Mouse (Mus musculus): ENCODE measurements around the gene Cnih1. TPM values are rescaled to one million over a fixed set of nuclear protein-coding genes. Genes with fewer than 3 reads are reported as not detected.

The Cnih1 gene
- polyA plus RNA-seq, 1 experiment from 2014 or later = 174 TPM

DNA sequence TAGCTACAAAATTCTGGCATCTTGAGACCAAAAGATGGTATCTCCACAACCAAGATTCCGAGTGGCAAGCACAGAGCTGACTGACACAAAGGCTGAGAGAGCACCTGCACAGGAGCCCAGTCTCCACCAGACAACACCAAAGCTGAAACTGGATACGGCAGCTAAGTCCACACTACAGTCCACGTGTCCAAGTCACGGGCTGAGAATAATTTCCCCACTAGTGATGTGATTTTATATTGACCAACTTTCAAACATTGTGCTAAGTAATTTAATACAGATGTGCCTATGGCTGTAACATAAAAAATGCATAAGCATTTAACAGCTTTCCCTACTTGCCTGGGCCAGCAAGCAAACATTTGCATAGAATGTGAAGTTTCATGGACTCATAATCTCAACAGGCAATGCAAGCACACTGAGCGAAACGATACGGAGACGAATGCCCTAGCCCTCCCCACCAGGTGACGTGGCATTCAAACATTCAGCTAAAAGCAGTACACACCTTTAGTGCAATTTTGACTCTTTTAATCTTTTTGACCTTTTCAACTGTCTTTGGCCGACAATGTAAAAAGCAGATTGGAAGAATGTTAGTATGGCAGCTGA is 4.8 kb downstream of the Cnih1 start:
- Histone ChIP-seq H3K9ac (no peak overlapping the region), H3K36me3 (peaks cover 42% of the 10 kb centered on the region), H3K4me2 (replicated peaks) (no peak overlapping the region), H3K27ac (no peak overlapping the region), H3K27me3 (no peaks in the 10 kb centered on the region), H3K4me3 (no peak overlapping the region), H3K4me1 (peaks cover 13% of the 10 kb centered on the region), H3K9me3 (replicated peaks) (peaks cover 6% of the 10 kb centered on the region; the same call in 1 of the 2 replicates)
- 94% methylated on average over 10 of the region's 10 CpGs for WGBS
- no peak for ATAC-seq (ENCODE audit: low FRiP score)

DNA sequence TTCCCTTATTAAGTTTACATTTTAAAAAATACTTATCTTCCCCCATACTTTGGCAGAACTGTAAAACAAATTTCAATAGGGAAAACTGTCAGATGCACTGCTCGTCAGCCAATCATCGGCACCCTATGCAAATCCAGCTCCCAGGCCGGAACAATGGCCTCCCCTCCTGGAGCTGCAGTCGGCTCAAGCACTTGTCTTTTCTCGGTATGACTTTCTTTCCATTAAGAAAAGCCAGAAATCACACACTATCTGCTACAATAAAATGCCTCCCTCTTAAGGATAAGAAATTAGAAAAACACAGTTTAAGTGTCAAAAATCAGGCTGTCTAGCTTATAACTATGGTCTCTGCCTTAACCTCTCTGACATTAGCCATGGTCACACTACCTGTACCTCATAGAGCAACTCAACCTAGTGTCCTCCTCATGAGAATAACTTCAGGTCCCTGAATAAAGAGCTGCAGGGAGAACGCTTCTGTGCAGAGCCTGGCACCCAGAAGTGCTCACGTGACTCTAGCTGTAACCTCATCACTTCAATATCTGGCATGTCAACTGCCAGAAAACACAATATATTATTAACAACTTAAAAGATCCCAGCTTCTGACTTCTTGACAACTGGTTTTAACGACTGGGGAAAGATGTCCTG is 5.9 kb downstream of the Cnih1 start:
- Histone ChIP-seq H3K9me3 (replicated peaks) (peaks cover 6% of the 10 kb centered on the region; the same call in 1 of the 2 replicates), H3K4me1 (peaks cover 12% of the 10 kb centered on the region), H3K27me3 (no peaks in the 10 kb centered on the region), H3K4me2 (replicated peaks) (no peak overlapping the region), H3K4me3 (no peak overlapping the region), H3K36me3 (peaks cover 52% of the 10 kb centered on the region), H3K27ac (no peak overlapping the region), H3K9ac (no peak overlapping the region)
- WGBS = 86% methylated on average over 8 of the region's 8 CpGs
- ATAC-seq (ENCODE audit: low FRiP score) = no peak

DNA sequence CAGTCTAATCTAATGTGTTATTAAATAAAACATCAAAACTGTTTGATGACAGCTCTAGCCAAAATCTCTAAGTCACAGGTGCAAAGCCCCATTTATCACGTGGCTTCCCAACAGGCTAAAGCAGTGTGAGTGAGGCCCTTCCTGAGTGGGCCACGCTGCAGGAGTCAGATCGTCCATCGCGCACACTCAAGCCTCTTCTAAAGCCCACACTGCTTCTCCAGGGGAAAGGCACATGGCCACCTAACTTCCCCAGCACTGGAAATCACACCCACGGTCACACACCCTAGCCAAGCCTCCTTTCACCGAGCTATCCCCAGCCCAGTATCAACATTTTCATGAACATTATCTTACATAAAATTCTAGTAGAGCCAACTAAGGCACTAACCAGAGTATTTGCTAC is 7.1 kb downstream of the Cnih1 start:
- H3K27ac ChIP-seq = no peak overlapping the region
- WGBS = 96% methylated on average over 7 of the region's 7 CpGs
- no peak for ATAC-seq (ENCODE audit: low FRiP score)

DNA sequence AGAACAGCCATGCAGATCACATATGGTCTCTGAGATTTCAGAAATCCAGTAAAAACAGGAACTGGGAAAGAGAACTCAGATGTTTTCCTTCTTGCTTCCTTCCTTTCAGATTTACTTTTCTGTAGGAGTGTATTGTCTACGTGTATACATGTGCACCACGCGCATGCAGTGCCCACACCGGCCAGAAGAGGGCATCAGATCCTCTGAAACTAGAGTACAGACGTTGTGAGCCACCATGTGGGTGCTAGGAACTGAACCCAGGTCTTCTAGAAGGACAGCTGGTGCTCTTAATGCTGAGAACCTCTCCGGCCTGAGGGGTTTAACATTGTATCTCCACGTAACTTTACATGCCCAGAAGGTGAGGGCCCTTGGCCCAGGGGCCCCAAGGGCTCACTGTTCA is 9.0 kb downstream of the Cnih1 start:
- Histone ChIP-seq H3K27ac (no peak overlapping the region), H3K4me2 (replicated peaks) (no peak overlapping the region), H3K27me3 (no peaks in the 10 kb centered on the region), H3K36me3 (peaks cover 76% of the 10 kb centered on the region), H3K4me1 (no peaks in the 10 kb centered on the region), H3K9me3 (replicated peaks) (peaks cover 6% of the 10 kb centered on the region; the same call in 1 of the 2 replicates), H3K9ac (no peak overlapping the region), H3K4me3 (no peak overlapping the region)
- no peak for ATAC-seq (ENCODE audit: low FRiP score)
- WGBS = 97% methylated on average over 7 of the region's 7 CpGs

More for the DNA sequence above, 7.1 kb downstream of the Cnih1 start:
- Histone ChIP-seq H3K27me3 (no peaks in the 10 kb centered on the region), H3K4me1 (peaks cover 4% of the 10 kb centered on the region; the same call in 1 of the 2 replicates), H3K4me2 (replicated peaks) (no peak overlapping the region), H3K9ac (no peak overlapping the region), H3K36me3 (peaks cover 63% of the 10 kb centered on the region), H3K4me3 (no peak overlapping the region), H3K9me3 (replicated peaks) (peaks cover 6% of the 10 kb centered on the region; the same call in 1 of the 2 replicates)

DNA sequence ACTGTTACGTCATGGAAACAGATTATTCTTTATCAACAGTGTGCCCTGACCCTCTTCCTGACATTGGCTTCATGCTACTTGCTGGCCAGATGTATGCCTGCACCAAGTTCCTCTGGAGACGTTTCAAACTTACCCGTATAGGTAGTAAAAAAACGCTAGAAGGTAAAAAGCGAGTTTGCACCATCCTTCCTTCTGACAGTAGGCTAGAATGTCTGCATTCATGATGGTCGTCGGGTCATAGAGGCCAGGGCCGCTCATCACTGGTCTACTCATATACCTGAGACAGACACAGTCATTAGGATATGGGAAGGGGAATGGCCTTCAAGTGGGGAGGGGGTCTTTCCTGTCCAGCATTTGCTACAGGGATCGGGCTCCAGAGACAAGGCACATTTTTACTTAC is 9.5 kb downstream of the Cnih1 start:
- ATAC-seq (ENCODE audit: low FRiP score) = no peak
- no peak overlapping the region for H3K4me3 ChIP-seq
- H3K36me3 ChIP-seq = peaks cover 76% of the 10 kb centered on the region
- no peak overlapping the region for H3K4me2 ChIP-seq (replicated peaks)
- H3K4me1 ChIP-seq = no peaks in the 10 kb centered on the region
- H3K9ac ChIP-seq = no peak overlapping the region
- no peaks in the 10 kb centered on the region for H3K27me3 ChIP-seq
- no peak overlapping the region for H3K27ac ChIP-seq
- 97% methylated on average over 9 of the region's 9 CpGs for WGBS
- H3K9me3 ChIP-seq (replicated peaks) = peaks cover 6% of the 10 kb centered on the region; the same call in 1 of the 2 replicates

DNA sequence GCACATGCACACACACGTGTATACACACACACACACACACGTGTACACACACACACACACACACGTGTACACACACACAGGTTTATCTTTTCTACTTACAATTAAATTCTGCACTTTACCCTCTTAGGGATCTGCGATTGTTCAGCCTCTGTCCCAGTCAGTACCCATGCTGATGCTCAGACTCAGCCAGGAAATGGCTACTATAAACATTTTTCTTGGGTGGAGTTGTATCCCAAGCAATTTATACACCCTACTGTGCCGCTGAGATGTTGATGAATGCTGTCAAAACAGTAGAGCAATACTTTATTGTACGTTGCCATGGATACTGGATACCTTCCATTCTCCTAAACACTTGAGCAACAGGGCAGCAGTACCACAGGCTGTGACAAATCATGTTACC is 18.2 kb downstream of the Cnih1 start:
- Histone ChIP-seq H3K9ac (no peak overlapping the region), H3K36me3 (peaks cover 55% of the 10 kb centered on the region), H3K9me3 (replicated peaks) (no peaks in the 10 kb centered on the region), H3K4me1 (no peaks in the 10 kb centered on the region), H3K27me3 (no peaks in the 10 kb centered on the region), H3K4me3 (no peak overlapping the region), H3K27ac (no peak overlapping the region), H3K4me2 (replicated peaks) (no peak overlapping the region)
- no peak for ATAC-seq (ENCODE audit: low FRiP score)
- WGBS = 88% methylated on average over 6 of the region's 6 CpGs

DNA sequence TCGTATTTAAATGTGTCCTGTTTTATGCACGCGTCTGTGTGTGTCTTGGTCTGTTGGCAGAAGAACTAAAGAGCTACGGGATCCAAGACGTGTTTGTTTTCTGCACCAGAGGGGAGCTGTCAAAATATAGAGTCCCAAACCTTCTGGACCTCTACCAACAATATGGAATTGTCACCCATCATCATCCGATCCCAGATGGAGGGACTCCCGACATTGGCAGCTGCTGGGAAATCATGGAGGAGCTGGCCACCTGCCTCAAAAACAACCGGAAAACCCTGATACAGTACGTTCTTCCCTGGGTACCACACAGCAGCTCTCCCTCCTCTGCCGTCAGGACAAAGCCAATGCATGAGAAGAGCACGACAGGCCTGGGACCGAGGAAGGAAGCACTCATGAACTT is 21.1 kb downstream of the Cnih1 start:
- ATAC-seq (ENCODE audit: low FRiP score) = no peak
- Histone ChIP-seq H3K27ac (no peak overlapping the region), H3K36me3 (peaks cover 43% of the 10 kb centered on the region), H3K4me1 (no peaks in the 10 kb centered on the region), H3K9ac (no peak overlapping the region), H3K4me3 (no peak overlapping the region), H3K9me3 (replicated peaks) (no peaks in the 10 kb centered on the region), H3K4me2 (replicated peaks) (no peak overlapping the region), H3K27me3 (no peaks in the 10 kb centered on the region)
- WGBS = 80% methylated on average over 12 of the region's 12 CpGs

DNA sequence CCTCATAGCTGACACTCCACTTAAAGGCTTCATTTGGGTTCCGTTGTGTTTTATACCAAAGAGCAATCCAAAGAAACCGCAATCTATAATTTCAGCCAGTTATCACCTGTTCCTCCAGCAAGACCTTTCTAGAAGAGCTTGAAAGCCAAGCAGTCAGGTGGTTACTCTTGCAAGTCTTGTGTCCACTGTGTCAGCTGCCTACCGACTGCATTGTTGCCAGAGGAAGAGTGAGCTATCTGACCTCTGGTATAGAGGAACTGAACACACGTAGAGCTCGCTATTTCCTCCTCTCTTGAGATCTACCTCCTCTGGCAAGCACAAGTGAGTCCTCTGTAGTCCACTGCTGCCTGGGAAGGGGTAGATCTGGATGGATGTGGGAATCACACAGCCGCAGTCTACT is 27.0 kb downstream of the Cnih1 start:
- peak overlapping the region; percentile 72 for H3K4me2 ChIP-seq (replicated peaks)
- peaks cover 7% of the 10 kb centered on the region for H3K4me1 ChIP-seq
- H3K9me3 ChIP-seq (replicated peaks) = no peaks in the 10 kb centered on the region
- ATAC-seq (ENCODE audit: low FRiP score) = no peak
- no peaks in the 10 kb centered on the region for H3K27me3 ChIP-seq
- H3K27ac ChIP-seq = no peak overlapping the region
- WGBS = 47% methylated on average over 6 of the region's 6 CpGs
- no peaks in the 10 kb centered on the region for H3K36me3 ChIP-seq
- H3K9ac ChIP-seq = peak overlapping the region; percentile 66; the same call in 1 of the 2 replicates
- peak overlapping the region; percentile 65 for H3K4me3 ChIP-seq

DNA sequence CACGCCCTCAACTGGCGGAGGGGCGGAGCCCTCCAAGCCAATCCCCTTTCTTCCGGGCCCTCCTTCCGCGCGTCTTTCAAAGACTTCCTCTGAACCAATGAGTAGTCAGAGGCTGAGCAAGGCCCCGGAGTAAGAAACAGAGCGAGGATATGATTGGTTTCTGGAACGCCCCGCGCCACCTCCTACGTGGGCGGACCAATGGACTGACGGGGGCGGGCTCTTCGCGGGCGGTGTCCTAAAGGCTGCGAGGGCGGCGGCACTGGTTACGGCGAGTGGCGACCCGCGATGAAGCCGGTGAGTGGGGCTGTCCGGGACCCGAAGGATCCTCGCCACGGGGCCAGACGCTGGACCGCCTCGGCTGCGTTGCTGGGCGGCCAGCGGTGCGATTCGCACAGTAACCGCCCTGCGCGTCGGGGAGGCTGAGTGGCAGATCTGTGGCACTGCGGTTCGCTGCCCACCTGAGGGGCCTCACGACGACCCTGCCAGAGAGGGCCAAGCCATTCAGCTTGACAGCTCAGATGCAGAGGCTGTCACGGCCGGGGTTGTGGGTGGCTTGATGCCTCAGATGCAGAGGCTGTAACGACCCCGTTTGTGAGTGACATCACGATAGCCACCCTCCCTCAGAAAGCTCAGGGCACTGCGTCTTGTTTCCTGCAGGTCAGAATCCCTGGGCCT is 27.7 kb downstream of the Cnih1 start, which contains the start of gene Cdkn3:
Gene Cdkn3 (plus strand): TSS at position 187 of the 675 bp plus-strand sequence.
- H3K4me3 ChIP-seq = peak within 1 kb of the TSS; percentile 65
- H3K27ac ChIP-seq = no peak within 1 kb of the TSS
- H3K4me1 ChIP-seq = peaks cover 7% of the 10 kb centered on the region
- under 1% methylated on average over 54 of the region's 54 CpGs for WGBS
- peak within 1 kb of the TSS; percentile 66 for H3K9ac ChIP-seq
- H3K36me3 ChIP-seq = no peaks in the 10 kb centered on the region
- H3K27me3 ChIP-seq = no peaks in the 10 kb centered on the region
- peak; percentile 100 for ATAC-seq (ENCODE audit: low FRiP score)
- H3K9me3 ChIP-seq (replicated peaks) = 0 out of 2 replicates have a peak, but pooled peaks cover 4% of the 10 kb centered on the region
- peak within 1 kb of the TSS; percentile 72 for H3K4me2 ChIP-seq (replicated peaks)

DNA sequence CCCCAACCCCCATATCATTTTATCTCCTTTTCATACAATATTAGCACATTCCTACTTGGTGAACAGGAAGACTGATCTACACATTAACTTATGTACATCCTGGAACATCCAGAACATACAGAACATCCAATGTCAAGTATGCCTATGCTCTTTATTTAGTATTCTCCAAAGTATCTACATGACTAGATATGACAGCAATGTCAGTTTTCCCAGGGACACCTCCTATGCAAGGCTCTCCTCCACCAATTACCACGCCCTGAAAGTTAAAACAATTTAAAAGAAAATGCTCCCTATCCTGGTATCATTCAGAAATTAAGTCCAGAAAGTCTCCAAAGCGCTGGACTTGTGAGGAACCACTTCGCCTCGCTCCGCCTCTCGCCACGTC is 28.2 kb downstream of the Cnih1 start:
- H3K4me2 ChIP-seq (replicated peaks) = peak overlapping the region; percentile 72
- H3K27ac ChIP-seq = no peak overlapping the region
- H3K4me3 ChIP-seq = peak overlapping the region; percentile 65
- H3K9me3 ChIP-seq (replicated peaks) = 0 out of 2 replicates have a peak, but pooled peaks cover 4% of the 10 kb centered on the region
- no peaks in the 10 kb centered on the region for H3K27me3 ChIP-seq
- 1% methylated on average over 7 of the region's 7 CpGs for WGBS
- peaks cover 7% of the 10 kb centered on the region for H3K4me1 ChIP-seq
- H3K9ac ChIP-seq = no peak overlapping the region
- H3K36me3 ChIP-seq = no peaks in the 10 kb centered on the region
- peak; percentile 42; the same call in 1 of the 2 replicates for ATAC-seq (ENCODE audit: low FRiP score)

DNA sequence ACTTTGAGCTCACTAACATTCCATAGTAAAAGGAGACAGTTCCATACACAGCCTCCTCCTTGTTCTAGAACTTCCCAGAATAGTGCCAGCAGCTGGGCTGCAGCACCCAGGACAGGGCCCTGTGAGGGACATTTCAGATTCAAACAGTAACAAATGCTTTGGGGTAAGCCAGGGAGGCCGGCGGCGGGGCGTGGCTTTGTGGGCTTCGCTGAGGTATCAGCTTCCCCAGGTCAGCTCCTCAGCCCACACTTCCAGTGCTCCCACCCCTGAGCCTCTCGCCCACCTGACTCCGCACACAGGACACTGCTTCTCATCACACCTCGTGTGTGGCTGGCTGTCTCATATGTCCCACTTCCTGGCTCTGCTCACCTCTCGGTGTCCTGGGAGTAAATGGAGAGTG is 30.5 kb downstream of the Cnih1 start:
- 69% methylated on average over 9 of the region's 9 CpGs for WGBS
- H3K4me3 ChIP-seq = no peak overlapping the region
- H3K9ac ChIP-seq = no peak overlapping the region
- no peak for ATAC-seq (ENCODE audit: low FRiP score)
- H3K36me3 ChIP-seq = no peaks in the 10 kb centered on the region
- no peaks in the 10 kb centered on the region for H3K27me3 ChIP-seq
- no peak overlapping the region for H3K27ac ChIP-seq
- H3K9me3 ChIP-seq (replicated peaks) = 0 out of 2 replicates have a peak, but pooled peaks cover 4% of the 10 kb centered on the region
- no peak overlapping the region for H3K4me2 ChIP-seq (replicated peaks)
- peaks cover 7% of the 10 kb centered on the region for H3K4me1 ChIP-seq

DNA sequence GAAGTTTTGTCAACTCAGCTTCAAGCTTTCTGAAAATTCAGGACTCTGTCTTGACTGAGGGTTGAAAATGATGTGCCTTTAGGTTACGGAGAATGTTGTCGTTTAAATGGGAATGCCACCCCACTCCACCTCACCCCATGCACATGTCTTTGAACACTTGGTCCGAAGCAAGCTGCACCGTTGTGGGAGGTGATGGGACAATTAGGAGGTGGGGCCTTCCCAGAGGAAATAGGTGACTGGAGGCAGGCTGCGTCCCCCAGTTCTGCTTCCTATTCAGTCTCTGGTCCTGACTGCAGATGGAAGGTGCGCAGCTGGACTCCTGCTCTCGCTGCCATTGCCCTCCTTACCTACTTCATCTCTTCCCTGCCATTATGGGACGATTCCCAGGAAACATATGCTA is 32.4 kb downstream of the Cnih1 start:
- no peak overlapping the region for H3K9ac ChIP-seq
- H3K27me3 ChIP-seq = no peaks in the 10 kb centered on the region
- H3K36me3 ChIP-seq = no peaks in the 10 kb centered on the region
- H3K27ac ChIP-seq = no peak overlapping the region
- 93% methylated on average over 8 of the region's 8 CpGs for WGBS
- H3K4me1 ChIP-seq = peaks cover under 1% of the 10 kb centered on the region; the same call in 1 of the 2 replicates
- no peak for ATAC-seq (ENCODE audit: low FRiP score)
- no peak overlapping the region for H3K4me3 ChIP-seq
- no peak overlapping the region for H3K4me2 ChIP-seq (replicated peaks)
- H3K9me3 ChIP-seq (replicated peaks) = 0 out of 2 replicates have a peak, but pooled peaks cover 4% of the 10 kb centered on the region

All from hindbrain, embryonic 12.5 days (tissue).